In the genomic region with DNA sequence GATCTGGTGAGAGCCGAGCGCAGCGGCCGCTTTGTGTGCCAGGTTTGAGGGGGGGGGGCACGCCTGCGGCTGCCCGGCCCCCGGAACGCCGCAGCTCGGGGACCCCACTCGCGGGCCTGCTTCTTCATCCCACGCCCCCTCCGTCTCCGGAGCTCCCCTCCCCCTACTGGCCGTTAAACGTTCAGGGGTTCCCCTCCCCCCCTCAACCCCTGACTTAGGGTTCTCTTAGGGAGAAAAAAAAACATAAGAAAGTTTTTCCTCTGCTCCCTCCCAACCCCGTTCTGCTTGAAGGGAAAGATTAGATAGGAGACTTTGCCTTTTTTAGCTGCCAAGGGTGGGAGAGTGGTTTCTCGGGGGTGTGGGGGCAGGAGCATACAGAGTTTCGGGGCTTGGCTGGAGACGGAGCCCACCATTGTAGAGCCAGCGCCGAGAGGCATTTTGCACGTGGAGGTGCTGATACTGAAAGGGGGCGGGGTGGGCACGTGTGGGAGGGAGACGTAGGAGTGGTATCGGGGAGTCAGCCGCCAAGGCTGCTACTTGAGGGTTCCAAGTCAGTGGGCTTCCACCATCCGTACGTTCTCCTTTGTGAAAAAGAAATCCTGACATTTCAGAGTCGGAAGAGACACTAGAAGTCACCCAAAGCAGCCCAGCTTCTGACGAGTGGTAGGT, we compare ENCODE assay signal across 8 mouse cellular contexts. TPM values are rescaled to one million over a fixed set of nuclear protein-coding genes. Genes with fewer than 3 reads are reported as not detected.
DNase-seq lines count a peak whose midpoint lies in the region; ATAC-seq and TF ChIP-seq lines count a peak whose summit lies in the region.

No protein-coding gene starts in this region.

- H3K27ac ChIP-seq in forebrain, embryonic 12.5 days: peak overlapping the region; percentile 96
- peak overlapping the region; percentile 95 for H3K27ac ChIP-seq in hindbrain, postnatal 0 days
- H3K27ac ChIP-seq in liver, embryonic 14.5 days: peak overlapping the region; percentile 82

- peak overlapping the region; percentile 92 for H3K4me2 ChIP-seq in forebrain, embryonic 12.5 days
- peak overlapping the region; percentile 96 for H3K4me2 ChIP-seq in hindbrain, postnatal 0 days (ENCODE audit: low read depth, low read length)
- peak overlapping the region; percentile 98 for H3K4me2 ChIP-seq in liver, embryonic 14.5 days (ENCODE audit: low read depth)

- TF ChIP-seq CTCF in hindbrain, postnatal 0 days (IDR thresholded peaks at IDR 0.05; ENCODE audit: low read depth): no peak
- TF ChIP-seq CTCF in liver, embryonic 14.5 days (IDR thresholded peaks at IDR 0.05; ENCODE audit: low read depth): no peak

- no peak for ATAC-seq in forebrain, embryonic 12.5 days (ENCODE audit: low FRiP score)
- no peak for ATAC-seq in hindbrain, postnatal 0 days
- no peak for ATAC-seq in liver, embryonic 14.5 days (ENCODE audit: insufficient read depth)

- peak; percentile 16 to 19 for DNase-seq in left cerebral cortex, postnatal 14 days (ENCODE audit: low spot score in 2 of 2)
- DNase-seq in left cerebral cortex, adult 11 months (ENCODE audit: low spot score): no peak
- DNase-seq in brain, adult 2 months (ENCODE audit: low read depth, low spot score): peak; percentile 22
- peak; percentile 42 for DNase-seq in hindbrain, postnatal 0 days (ENCODE audit: low spot score)
- peak; percentile 40 to 42 (median 40) for DNase-seq in liver, embryonic 14.5 days (ENCODE audit: low read depth in 3 of 3, low spot score in 3 of 3)
- peak; percentile 57 for DNase-seq in neural tube, embryonic 10.5 days (ENCODE audit: extremely low spot score, low spot score)
- DNase-seq in thymus, adult 18-20 months: peak; percentile 27 to 44

- H3K9ac ChIP-seq in forebrain, embryonic 12.5 days: peak overlapping the region; percentile 92
- peak overlapping the region; percentile 92 for H3K9ac ChIP-seq in hindbrain, postnatal 0 days (replicated peaks; ENCODE audit: low read length)
- H3K9ac ChIP-seq in liver, embryonic 14.5 days (replicated peaks): peak overlapping the region; percentile 97

- WGBS in forebrain, embryonic 12.5 days: under 1% methylated on average over 34 of the region's 34 CpGs
- WGBS in hindbrain, postnatal 0 days: under 1% methylated on average over 32 of the region's 34 CpGs
- under 1% methylated on average over 34 of the region's 34 CpGs for WGBS in liver, embryonic 14.5 days (ENCODE audit: insufficient replicate concordance)

- H3K4me3 ChIP-seq in forebrain, embryonic 12.5 days (replicated peaks): peak overlapping the region; percentile 97
- peak overlapping the region; percentile 99 for H3K4me3 ChIP-seq in hindbrain, postnatal 0 days (ENCODE audit: low read length)
- H3K4me3 ChIP-seq in liver, embryonic 14.5 days (ENCODE audit: insufficient read depth in 1 of 2, low read depth in 2 of 2, low read length in 2 of 2): peak overlapping the region; percentile 87 to 92

- no peaks in the 10 kb centered on the region for H3K27me3 ChIP-seq in forebrain, embryonic 12.5 days
- H3K27me3 ChIP-seq in hindbrain, postnatal 0 days (ENCODE audit: insufficient read depth, low read length): no peaks in the 10 kb centered on the region
- no peaks in the 10 kb centered on the region for H3K27me3 ChIP-seq in liver, embryonic 14.5 days (ENCODE audit: control insufficient read depth, insufficient read depth, low read length)

- H3K4me1 ChIP-seq in forebrain, embryonic 12.5 days: peaks cover 36% of the 10 kb centered on the region
- peaks cover 9% of the 10 kb centered on the region for H3K4me1 ChIP-seq in hindbrain, postnatal 0 days (ENCODE audit: insufficient read depth, low read length)
- H3K4me1 ChIP-seq in liver, embryonic 14.5 days (replicated peaks; ENCODE audit: control insufficient read depth in 2 of 2, insufficient read depth in 2 of 2, low read length in 1 of 2): peaks cover 10 to 13% of the 10 kb centered on the region in 2 experiments

- no peak for TF ChIP-seq EP300 in liver, embryonic 14.5 days (IDR thresholded peaks at IDR 0.05; ENCODE audit: low read depth)

- H3K9me3 ChIP-seq in forebrain, embryonic 12.5 days: no peaks in the 10 kb centered on the region
- no peaks in the 10 kb centered on the region for H3K9me3 ChIP-seq in hindbrain, postnatal 0 days (ENCODE audit: low read length)
- no peaks in the 10 kb centered on the region for H3K9me3 ChIP-seq in liver, embryonic 14.5 days (ENCODE audit: control insufficient read depth, low read length)

- peaks cover 11% of the 10 kb centered on the region; the same call in 1 of the 2 replicates for H3K36me3 ChIP-seq in forebrain, embryonic 12.5 days (replicated peaks)
- no peaks in the 10 kb centered on the region for H3K36me3 ChIP-seq in hindbrain, postnatal 0 days (ENCODE audit: insufficient read depth, low read length)
- no peaks in the 10 kb centered on the region; the same call in 1 of the 2 replicates for H3K36me3 ChIP-seq in liver, embryonic 14.5 days (replicated peaks; ENCODE audit: control insufficient read depth, insufficient read depth, low read depth)

- intact Hi-C loops in left cerebral cortex, postnatal 14 days (cut with DNase I): no loop called here

RNA-seq across cellular contexts. Expression of a gene that starts 0.9 kb away (rescaled TPM):
- total RNA-seq in left cerebral cortex, postnatal 14 days (2021): 10 to 100 TPM; 30.1 to 31.1 TPM
- 56.6 and 58.4 TPM in 2 replicates for polyA plus RNA-seq in forebrain, embryonic 12.5 days (2016; fragmentation: Nextera tagmentation; extraction: Ambion mirVana)
- 15.6 and 19.1 TPM in 2 replicates for total RNA-seq in hindbrain, postnatal 0 days (2014; rRNA removed)
- 13.8 and 14.7 TPM in 2 replicates for polyA plus RNA-seq in hindbrain, postnatal 0 days (2015; fragmentation: Nextera tagmentation; extraction: Ambion mirVana)
- polyA plus RNA-seq in liver, embryonic 14.5 days (2012; rRNA removed): 4.0 and 5.8 TPM in 2 replicates
- polyA plus RNA-seq in liver, embryonic 14.5 days (2014; fragmentation: Nextera tagmentation; extraction: Ambion mirVana): 3.7 and 3.9 TPM in 2 replicates

RNA-seq across cellular contexts. Expression of a gene that starts 1.0 kb away (rescaled TPM):
- total RNA-seq in left cerebral cortex, postnatal 14 days (2021): 10 to 100 TPM; 24.5 to 26.7 TPM
- polyA plus RNA-seq in forebrain, embryonic 12.5 days (2016; fragmentation: Nextera tagmentation; extraction: Ambion mirVana): 45.0 and 46.9 TPM in 2 replicates
- total RNA-seq in hindbrain, postnatal 0 days (2014; rRNA removed): 24.4 and 25.3 TPM in 2 replicates
- 21.1 and 22.5 TPM in 2 replicates for polyA plus RNA-seq in hindbrain, postnatal 0 days (2015; fragmentation: Nextera tagmentation; extraction: Ambion mirVana)
- polyA plus RNA-seq in liver, embryonic 14.5 days (2012; rRNA removed): 5.6 and 11.0 TPM in 2 replicates
- polyA plus RNA-seq in liver, embryonic 14.5 days (2014; fragmentation: Nextera tagmentation; extraction: Ambion mirVana): 16.2 and 18.2 TPM in 2 replicates
